Mouse (Mus musculus): ENCODE measurements around the gene D430041D05Rik.

GRCm38 (mm10) chr2:104218114-104218513, 192.7 kb downstream of the D430041D05Rik start:
- TF ChIP-seq CTCF (conservative IDR thresholded peaks at IDR 0.05 in 1 of 2, IDR thresholded peaks at IDR 0.05 in 1 of 2; ENCODE audit: low read depth in 2 of 2, low read length in 2 of 2): no peak
- TF ChIP-seq POLR2A (IDR thresholded peaks at IDR 0.05; ENCODE audit: low read depth, low read length): no peak
- no peak for TF ChIP-seq UBTF (IDR thresholded peaks at IDR 0.05; ENCODE audit: low read depth, low read length)
- TF ChIP-seq ZMIZ1 (IDR thresholded peaks at IDR 0.05; ENCODE audit: low read depth, low read length): no peak
